ENCODE assay signal across 14 mouse cellular contexts in the genomic region with DNA sequence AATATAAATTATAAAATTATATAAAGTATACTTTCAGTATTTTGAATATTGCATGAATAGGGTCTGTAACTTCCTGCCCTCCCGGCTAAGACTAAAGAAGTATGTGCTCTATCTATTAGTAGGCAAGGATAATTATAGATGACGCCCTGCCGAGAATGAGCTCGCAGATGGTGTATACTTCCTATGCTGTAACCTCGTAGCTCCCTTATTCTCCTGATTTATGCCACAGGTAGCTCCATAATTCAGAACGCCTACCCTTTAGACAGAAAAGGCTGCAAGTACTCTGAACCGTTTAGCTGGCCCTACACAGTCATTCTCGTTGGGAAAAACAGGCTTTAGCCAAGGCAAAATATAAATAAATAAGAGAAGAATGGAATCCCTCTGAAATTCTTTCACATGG.
DNase-seq lines count a peak whose midpoint lies in the region; ATAC-seq and TF ChIP-seq lines count a peak whose summit lies in the region.
"Had no signal": no experiment of that assay in that cellular context is flagged by ENCODE, and none has a peak within 500 bp of the region (broad histone marks: within the 10 kb centered on the region; RNA-seq: fewer than 3 reads in every experiment).

No protein-coding gene starts in this region.

- no peak overlapping the region for H3K4me3 ChIP-seq in layer of hippocampus, adult 2 months
- H3K4me3 ChIP-seq in embryonic facial prominence, embryonic 13.5 days = no peak overlapping the region
- H3K4me3 ChIP-seq in forebrain, embryonic 16.5 days (replicated peaks; ENCODE audit: low read length) = no peak overlapping the region
- H3K4me3 ChIP-seq in neural tube, embryonic 12.5 days = no peak overlapping the region
- no peak overlapping the region for H3K4me3 ChIP-seq in gastrocnemius, adult 2 months

- H3K4me1 ChIP-seq in embryonic facial prominence, embryonic 13.5 days = peaks cover 12% of the 10 kb centered on the region
- H3K4me1 ChIP-seq in forebrain, embryonic 16.5 days (replicated peaks; ENCODE audit: control insufficient read depth, insufficient read depth, low read length) = peaks cover 16% of the 10 kb centered on the region
- 0 out of 2 replicates have a peak, but pooled peaks cover 7% of the 10 kb centered on the region for H3K4me1 ChIP-seq in neural tube, embryonic 12.5 days

- intact Hi-C loops in gastrocnemius, adult 2 months (cut with DNase I) = no loop called here

- ATAC-seq in embryonic facial prominence, embryonic 13.5 days (ENCODE audit: insufficient number of reproducible peaks, insufficient read depth, low FRiP score, low TSS enrichment, low read depth) = no peak
- peak; percentile 1; the same call in 1 of the 2 replicates for ATAC-seq in forebrain, embryonic 16.5 days
- ATAC-seq in neural tube, embryonic 12.5 days (ENCODE audit: low FRiP score, low read depth) = peak; percentile 64
- ATAC-seq: intestine, postnatal 0 days had no signal

- no peaks in the 10 kb centered on the region for H3K36me3 ChIP-seq in embryonic facial prominence, embryonic 13.5 days
- H3K36me3 ChIP-seq in forebrain, embryonic 16.5 days (ENCODE audit: control insufficient read depth, insufficient read depth) = no peaks in the 10 kb centered on the region
- H3K36me3 ChIP-seq in neural tube, embryonic 12.5 days = no peaks in the 10 kb centered on the region

- 27% methylated on average over 8 of the region's 8 CpGs for WGBS in embryonic facial prominence, embryonic 13.5 days
- 23% methylated on average over 8 of the region's 8 CpGs for WGBS in forebrain, embryonic 16.5 days
- WGBS in neural tube, embryonic 12.5 days = 19% methylated on average over 8 of the region's 8 CpGs

- no peaks in the 10 kb centered on the region for H3K9me3 ChIP-seq in embryonic facial prominence, embryonic 13.5 days
- H3K9me3 ChIP-seq in forebrain, embryonic 16.5 days (ENCODE audit: control insufficient read depth, low read length) = no peaks in the 10 kb centered on the region
- no peaks in the 10 kb centered on the region for H3K9me3 ChIP-seq in neural tube, embryonic 12.5 days

- H3K4me2 ChIP-seq in embryonic facial prominence, embryonic 13.5 days = peak overlapping the region; percentile 30
- no peak overlapping the region; the same call in 1 of the 2 replicates for H3K4me2 ChIP-seq in forebrain, embryonic 16.5 days (ENCODE audit: low read length)
- H3K4me2 ChIP-seq in neural tube, embryonic 12.5 days (replicated peaks) = peak overlapping the region; percentile 31
- H3K4me2 ChIP-seq: lung, embryonic 14.5 days had no signal

- no peak for DNase-seq in layer of hippocampus, adult 2 months (ENCODE audit: low spot score in 2 of 2)
- DNase-seq in layer of hippocampus, adult 9-11 months = no peak
- no peak for DNase-seq in adrenal gland, postnatal 36 days
- DNase-seq in cerebellum, adult 18-20 months = no peak
- DNase-seq in gastrocnemius, adult 2 months = no peak
- DNase-seq: cerebellum, postnatal 36 days; kidney, postnatal 10 days; thymus, adult 18-20 months had no signal

- peak overlapping the region; percentile 47 for H3K27ac ChIP-seq in layer of hippocampus, adult 2 months
- 0 out of 2 replicates have a peak overlapping the region, but pooled peaks have one; percentile 22 for H3K27ac ChIP-seq in embryonic facial prominence, embryonic 13.5 days
- H3K27ac ChIP-seq in forebrain, embryonic 16.5 days (ENCODE audit: low read length) = no peak overlapping the region
- no peak overlapping the region; the same call in 1 of the 2 replicates for H3K27ac ChIP-seq in neural tube, embryonic 12.5 days
- no peak overlapping the region for H3K27ac ChIP-seq in gastrocnemius, adult 2 months
- H3K27ac ChIP-seq: macrophage had no signal

- H3K9ac ChIP-seq in embryonic facial prominence, embryonic 13.5 days = no peak overlapping the region
- H3K9ac ChIP-seq in forebrain, embryonic 16.5 days (replicated peaks; ENCODE audit: low read depth, low read length) = no peak overlapping the region
- H3K9ac ChIP-seq in neural tube, embryonic 12.5 days = no peak overlapping the region
- H3K9ac ChIP-seq: lung, embryonic 14.5 days had no signal

- no peaks in the 10 kb centered on the region for H3K27me3 ChIP-seq in embryonic facial prominence, embryonic 13.5 days
- H3K27me3 ChIP-seq in forebrain, embryonic 16.5 days (replicated peaks; ENCODE audit: control insufficient read depth, insufficient read depth, low read length) = 0 out of 2 replicates have a peak, but pooled peaks cover 2% of the 10 kb centered on the region
- H3K27me3 ChIP-seq in neural tube, embryonic 12.5 days (replicated peaks) = no peaks in the 10 kb centered on the region

- no peak for TF ChIP-seq CTCF in layer of hippocampus, adult 2 months (conservative IDR thresholded peaks at IDR 0.05)
- no peak for TF ChIP-seq CTCF in gastrocnemius, adult 2 months (IDR thresholded peaks at IDR 0.05)

Comparison
In these comparisons a context has a peak if more than half of its experiments do, and no peak if none do; other contexts are left out.
1. H3K27ac ChIP-seq: peak in layer of hippocampus, adult 2 months (single experiment) and embryonic facial prominence, embryonic 13.5 days (single experiment); none in forebrain, embryonic 16.5 days (single experiment), neural tube, embryonic 12.5 days (single experiment) and gastrocnemius, adult 2 months (single experiment).